Mouse (Mus musculus) activated CD4-positive, CD25-positive, alpha-beta regulatory T cell (primary cell): Measurements from ENCODE around the gene Gm27027. TPM values are rescaled to one million over a fixed set of nuclear protein-coding genes. Genes with fewer than 3 reads are reported as not detected.

ENCODE experiments used
- polyA plus RNA-seq, 2 experiments: library from polyadenylated mRNA; unstranded; fragments of 100-300 nt; shearing (Covaris generic); gene quantifications; one replicate each; pipeline ENCODE4 v1.2.1; 2017

Gm27027 gene
- under 1 TPM in 1 of 2 experiments, not detected in 1; 0.50 TPM for polyA plus RNA-seq

DNA sequence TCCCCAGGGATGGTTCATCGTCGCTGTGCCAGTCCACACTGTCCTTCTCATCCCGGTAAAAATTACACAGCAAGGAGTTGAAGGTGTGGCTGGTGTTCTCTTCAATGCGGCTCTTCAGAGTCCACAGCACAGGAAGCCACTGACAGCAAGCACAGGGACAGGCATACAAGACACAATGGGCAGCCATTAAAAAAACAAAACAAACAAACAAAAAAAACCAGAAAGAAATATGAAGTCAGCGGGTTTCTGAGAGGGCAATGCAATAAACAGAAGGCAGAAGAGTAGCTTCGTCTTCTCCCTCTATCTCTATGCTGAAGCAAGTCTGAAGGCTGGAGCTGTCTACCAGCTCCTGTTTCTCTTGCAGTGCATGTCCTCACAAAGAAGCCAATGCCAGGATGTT lies at the start of gene Gm27027:
Gene Gm27027 (minus strand): TSS at position 101 of the 400 bp plus-strand sequence.

GRCm38 (mm10) chr2:94010335-94011291 lies 14.5 kb upstream of the Gm27027 start, which contains the start of gene Alkbh3:
Alkbh3 (minus strand) TSS chr2:94010807.

GRCm38 (mm10) chr2:93956908-93957784 lies 39.0 kb downstream of the Gm27027 start, which contains the start of gene Gm13889:
Gm13889 (minus strand) TSS chr2:93957201.

Other genes starting within 250 kb of the Gm27027 start
- 10 to 100 TPM; 60.4 to 77.7 TPM for gene Ext2, start 173.8 kb downstream of the Gm27027 start, polyA plus RNA-seq
- gene Accs, start 146.4 kb downstream of the Gm27027 start, polyA plus RNA-seq: 10 to 100 TPM; 10.3 to 12.1 TPM
- gene Accsl, start 127.2 kb downstream of the Gm27027 start, polyA plus RNA-seq: not detected
- gene Gm13889, start 39.2 kb downstream of the Gm27027 start, polyA plus RNA-seq: under 1 TPM in 1 of 2 experiments, not detected in 1; 0.35 TPM
- gene Alkbh3, start 14.5 kb upstream of the Gm27027 start, polyA plus RNA-seq: 10 to 100 TPM; 54.0 to 65.8 TPM
- gene Hsd17b12, start 161.6 kb upstream of the Gm27027 start, polyA plus RNA-seq: 10 to 100 TPM; 55.7 to 66.4 TPM